Mouse (Mus musculus): ENCODE measurements around the gene Tjp1. TPM values are rescaled to one million over a fixed set of nuclear protein-coding genes. Genes with fewer than 3 reads are reported as not detected.

The Tjp1 gene
- total RNA-seq, 2 experiments from 2014 or later = 26.1 to 32.7 TPM

DNA sequence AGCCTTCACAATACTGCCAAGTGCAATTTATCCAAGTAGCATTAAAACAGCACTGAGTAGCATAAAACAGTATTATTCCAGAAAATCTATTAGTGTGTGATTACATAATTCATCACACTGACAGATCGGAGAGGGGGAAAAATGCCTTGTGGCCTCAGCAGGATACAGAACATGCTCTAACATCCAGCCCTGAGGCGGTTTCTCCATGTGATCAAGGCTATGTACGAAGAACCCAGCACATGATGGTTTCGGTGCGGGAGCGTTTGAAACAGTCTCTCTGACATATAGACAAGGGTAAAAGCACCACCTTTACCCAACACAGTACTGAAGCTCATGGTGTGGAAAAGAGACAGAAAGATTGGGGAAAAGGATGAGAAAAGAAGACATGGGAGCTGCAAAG is 38.4 kb downstream of the Tjp1 start:
- no peak for DNase-seq

DNA sequence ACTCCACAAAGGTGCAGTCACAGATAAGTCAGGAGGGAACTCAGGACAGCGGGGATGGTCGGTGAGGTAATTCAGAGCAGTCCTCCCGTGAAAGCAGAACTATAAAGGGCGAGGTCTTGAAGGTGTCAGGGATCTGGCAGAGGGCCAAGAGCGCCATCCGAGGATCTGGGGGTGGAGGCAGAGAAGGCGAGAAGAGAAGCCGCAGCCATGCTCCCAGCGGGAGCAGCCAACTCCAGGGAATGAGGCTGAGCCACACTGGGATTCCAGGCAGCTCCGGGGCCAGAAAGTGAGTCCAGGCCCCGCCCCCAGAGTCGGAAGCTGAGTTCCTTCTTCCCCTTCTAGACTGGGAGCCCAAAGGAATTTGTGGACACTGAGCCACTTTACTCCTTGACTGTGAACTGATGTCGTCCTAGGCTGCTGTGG is 41.3 kb downstream of the Tjp1 start:
- peak; percentile 13 for DNase-seq

DNA sequence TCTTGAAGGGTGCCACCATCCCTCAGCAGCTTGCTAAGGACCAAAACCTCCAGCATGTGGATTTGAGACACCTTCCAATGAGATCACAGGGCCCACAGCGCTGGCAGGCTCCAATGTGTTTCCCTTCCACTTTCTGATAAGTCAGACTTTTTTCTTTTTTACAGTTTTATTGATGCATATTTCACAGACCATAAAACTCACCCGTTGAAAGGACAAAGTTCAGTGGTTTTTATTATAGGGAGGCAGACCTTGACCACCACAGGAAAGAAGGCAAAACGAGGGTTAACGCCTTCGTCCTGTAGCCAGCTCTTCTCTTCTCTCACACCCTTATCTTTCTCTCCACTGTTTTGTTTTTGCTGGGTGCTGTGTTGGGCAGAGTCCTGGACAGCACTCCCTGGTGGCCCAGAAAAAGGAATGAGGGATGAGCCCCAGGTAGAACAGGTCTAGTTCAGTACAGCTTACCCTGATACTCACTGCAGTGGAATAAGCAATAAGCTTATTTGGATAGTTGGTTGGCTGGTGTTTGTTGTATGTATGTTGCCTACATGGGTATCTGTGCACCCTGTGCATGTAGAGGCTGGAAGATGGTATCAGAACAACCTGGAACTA is 43.3 kb downstream of the Tjp1 start:
- DNase-seq = no peak

DNA sequence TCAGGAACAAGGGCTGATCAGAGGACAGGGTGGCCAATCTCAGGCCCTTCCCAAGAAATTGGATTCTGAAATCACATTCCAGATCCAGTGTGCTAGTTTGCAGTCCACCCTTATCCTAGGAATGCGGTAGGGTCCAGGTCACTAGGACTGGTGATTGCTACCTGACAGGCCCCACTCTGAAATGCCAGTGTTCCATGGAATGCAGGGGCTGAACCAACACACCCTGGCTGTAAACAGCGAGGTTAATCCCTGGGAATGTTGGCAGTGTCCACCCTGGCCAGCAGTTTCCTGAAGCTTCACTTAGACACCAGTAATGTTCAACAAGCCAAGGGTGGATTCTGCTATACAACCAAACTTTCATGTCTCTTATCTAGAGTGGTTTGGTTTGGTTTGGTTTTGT is 45.4 kb downstream of the Tjp1 start:
- no peak for DNase-seq

DNA sequence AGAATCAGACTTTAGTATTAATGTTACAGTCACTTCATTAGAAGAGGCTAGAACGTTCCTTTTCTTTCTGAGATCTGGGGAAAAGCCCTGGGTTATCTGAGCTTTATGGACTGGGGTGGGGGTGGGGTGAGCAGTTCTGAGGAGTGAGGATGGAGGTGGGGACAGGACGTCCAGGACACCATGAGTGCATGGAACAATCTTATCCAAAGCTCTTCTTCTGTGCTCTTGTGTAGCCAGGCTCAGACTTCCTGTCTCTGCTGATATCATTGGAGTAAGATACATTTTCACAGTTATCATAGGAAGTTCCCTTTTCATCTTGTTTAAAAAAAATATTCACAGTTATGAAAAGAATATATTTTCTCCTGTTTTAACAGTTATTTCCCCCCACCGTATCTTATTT is 55.5 kb downstream of the Tjp1 start:
- no peak for DNase-seq

DNA sequence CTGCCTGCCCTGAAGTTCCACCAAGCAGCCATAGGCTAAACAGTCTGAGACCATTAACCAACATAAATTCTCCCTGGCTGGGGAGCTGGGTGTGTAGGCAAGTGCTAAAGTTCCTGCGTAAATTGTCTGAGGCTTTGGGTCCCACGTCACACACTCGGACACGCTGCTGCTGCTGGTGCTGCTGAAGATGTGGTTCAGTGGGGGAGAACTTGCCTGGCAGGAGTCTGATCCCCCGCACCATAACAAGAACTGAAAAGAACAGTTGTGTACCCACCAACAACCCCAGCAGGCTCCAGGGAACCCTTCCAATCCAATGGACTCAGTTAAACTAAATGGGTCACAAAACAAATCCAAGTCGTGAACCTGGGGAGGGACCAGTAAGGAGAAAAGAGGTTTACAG is 56.2 kb downstream of the Tjp1 start:
- DNase-seq = no peak

DNA sequence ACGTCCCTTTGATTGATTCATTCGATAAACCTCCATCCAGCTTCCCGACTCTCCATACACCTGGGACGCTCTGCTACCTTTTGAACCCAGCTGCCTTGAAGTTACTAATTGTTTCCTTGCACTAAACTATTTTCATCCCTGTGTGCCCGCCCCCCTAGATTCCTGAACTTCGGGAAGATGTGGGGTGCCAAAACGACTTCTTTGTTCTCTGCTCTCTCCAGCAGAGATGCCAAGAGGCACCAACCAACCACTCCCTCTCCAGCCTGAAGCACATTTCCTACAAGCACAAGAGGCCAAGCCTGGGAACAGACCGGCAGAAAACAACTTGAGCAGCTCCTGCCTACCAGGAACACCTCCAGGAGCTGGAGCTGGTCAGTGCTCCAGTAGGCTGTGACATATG is 57.4 kb downstream of the Tjp1 start:
- DNase-seq = no peak

DNA sequence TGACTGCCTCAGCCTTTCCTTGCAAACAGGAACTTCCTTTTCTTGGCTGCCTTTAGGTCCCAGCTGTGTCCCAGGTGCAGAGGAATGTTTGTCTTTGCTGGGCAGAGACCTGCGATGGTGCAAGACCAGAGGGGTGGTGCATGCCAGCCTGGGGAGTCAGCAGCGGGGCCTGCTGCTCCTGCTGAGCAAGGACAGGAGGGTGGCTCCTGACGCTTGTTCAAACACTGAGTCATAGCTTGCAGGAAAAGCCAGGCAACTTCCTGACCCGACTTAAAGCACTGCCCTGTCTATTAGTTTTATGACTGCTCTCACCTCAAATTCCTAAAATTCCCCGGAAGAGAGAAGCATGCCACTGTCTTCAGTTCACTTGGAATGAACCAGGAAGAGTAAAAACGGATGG is 57.9 kb downstream of the Tjp1 start:
- DNase-seq = no peak

DNA sequence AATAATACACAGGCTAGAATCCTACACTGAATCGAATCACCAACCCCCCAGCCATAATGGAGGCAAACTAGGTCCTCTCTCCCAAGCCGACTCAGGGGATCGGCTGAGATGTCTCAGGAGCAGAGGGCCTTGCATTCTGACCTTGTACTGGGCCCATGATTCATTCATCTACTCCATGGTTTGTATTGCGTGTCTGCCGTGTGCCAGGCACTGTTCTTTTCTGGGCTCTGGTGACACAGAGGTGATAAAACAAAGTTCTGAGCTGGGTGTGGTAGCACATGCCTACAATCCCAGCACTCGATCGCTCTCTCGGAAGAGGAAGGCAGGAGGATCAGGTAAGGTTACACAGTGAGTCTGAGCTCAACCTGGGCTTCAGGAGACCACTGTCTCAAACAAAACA is 59.4 kb downstream of the Tjp1 start:
- DNase-seq = no peak

DNA sequence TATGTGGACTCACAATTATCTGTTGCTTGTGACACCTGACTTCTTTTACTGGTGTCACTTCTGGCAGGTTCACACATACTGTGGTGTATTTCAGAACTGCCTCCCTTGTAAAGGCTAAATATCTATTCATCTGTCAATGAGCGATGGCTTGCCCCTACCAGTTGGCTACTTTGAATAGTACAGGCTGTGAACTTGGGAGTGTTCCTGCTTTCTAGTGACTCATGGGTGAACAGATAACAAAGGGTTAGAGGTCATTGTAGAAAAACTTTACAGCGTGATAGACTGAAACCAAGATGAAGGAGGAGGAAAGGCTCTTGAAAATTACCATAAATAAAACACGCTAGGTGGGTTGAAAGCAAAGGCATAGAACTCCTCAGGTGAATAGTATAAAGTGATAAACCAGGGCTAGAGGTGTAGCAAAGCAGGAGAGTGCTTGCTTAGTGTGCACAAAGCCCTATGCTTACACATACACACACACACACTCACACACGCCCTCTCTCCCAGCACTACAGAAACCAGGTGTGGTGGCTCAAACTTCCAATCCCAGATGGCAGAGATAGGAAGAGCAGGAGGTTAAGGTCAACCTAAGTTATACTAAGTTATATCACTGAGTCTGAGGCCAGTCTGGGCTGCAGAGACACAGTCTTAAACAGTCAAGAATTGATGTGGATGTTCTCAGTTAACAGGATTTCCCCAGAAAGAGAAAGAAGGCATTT is 60.1 kb downstream of the Tjp1 start:
- no peak for DNase-seq

DNA sequence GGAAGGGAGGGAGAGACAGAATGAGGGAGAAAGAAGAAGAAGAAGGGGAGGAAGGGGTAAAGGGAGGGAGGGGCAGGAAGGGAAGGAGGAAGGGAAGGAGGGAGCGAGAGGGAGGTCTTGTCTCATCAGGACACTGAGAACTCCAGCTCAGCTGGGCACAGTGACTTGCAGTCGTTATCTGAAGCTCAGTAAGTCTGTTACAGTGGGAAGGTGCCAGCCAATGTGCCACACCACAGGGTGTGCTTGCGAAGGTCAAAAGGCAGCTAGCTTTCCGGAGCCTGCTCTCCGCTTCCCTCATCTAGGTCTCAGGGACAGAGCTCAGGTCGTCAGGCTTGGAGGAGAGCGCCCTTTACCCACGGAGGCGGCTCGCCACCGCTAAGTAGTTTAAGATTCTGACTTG is 61.4 kb downstream of the Tjp1 start:
- DNase-seq = no peak

DNA sequence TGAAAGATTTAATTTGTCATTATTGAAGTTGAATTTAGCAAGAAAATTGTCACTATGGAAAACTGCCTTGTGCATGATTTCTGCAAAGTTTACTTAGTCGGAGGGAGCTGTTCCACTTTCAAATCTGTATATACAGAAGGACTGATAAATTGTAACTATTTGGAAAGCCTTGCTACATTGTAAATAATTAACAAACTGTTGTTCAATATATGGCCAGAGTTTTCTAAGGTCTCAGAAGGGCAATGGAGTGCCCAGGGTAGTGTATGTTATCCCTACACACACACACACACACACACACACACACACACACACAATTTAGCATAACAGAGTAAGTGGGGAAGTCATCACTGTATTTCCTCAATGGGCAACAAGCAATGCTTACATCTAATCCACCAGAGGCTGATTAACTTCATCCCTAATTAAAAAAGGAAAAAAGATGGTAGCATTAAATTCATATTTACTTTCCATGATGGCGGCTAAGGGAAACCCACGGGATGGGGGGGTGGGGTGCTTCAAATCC is 63.0 kb downstream of the Tjp1 start:
- no peak for DNase-seq

DNA sequence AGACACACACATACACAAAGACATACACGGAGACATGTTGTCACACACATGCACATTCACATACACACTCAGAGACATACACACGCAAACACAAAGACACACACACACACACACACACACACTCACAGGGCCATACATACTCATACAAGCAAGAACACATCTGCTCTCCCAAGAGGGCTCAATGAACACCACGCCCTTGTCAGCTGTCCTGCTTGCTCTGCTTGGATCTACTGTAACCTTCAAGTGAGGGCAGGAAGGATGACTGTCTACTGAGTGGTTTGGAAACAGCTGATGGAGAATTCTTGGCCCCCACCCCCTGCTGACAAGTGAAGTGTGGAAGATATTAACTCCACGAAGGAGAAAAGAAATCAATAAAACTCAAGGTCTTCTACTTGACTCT is 64.1 kb downstream of the Tjp1 start:
- DNase-seq = no peak

DNA sequence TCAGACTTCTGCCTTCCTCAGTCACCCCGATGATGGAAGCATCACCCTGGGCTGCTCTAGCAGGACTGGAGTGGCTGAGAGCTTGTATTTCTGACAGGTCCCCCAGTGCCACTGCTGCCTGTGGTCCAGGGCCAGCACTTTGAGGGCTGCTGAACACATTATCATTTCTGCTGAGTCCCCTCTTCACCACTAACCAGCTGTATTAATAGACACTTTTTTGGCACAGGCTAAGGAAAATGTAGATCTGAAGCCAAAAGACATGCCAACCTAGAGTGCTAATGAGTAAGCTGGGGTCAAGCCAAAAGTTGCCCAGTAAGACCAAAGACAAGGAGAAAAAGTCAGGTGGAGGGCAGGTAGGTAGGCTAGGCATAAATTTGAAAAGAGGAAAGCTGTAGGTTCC is 66.2 kb downstream of the Tjp1 start:
- DNase-seq = no peak

DNA sequence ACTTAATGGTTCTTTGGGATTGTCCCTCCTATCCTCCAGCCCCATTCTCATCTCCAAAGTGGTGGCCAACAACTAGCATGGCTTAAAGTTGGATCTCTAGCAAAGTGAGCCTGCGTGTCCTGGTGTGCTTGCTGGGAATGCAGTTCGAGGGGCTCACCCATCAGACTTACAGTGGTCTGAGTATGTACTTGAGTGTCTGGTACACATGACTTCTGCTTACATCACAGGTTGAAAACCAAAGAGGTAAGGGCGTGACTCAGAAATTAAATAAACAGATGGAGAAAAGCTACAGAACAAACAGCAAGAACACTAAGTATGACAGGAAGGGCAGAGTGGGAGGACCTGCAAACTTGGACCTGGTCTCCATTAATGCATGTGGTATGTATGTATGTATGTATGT is 67.4 kb downstream of the Tjp1 start:
- no peak for DNase-seq

DNA sequence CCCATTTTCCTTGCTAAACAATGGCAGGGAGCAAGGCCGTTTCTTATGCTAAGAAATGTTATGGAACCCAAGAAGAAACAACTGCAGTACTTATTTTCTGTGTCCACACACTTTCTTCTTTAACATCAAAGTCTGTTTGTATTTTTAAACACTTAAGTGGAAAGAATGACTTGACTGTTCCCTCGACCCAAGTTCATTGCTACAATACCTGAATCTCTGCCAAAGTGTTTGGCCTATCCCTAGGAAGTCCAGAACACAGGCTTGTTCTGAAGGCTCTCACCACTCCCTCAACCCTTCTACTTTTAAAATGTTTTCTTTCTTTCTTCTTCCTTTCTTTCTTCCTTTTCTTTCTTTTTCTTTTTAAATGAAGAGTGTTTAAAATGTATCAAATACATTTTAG is 71.5 kb downstream of the Tjp1 start:
- no peak for DNase-seq

DNA sequence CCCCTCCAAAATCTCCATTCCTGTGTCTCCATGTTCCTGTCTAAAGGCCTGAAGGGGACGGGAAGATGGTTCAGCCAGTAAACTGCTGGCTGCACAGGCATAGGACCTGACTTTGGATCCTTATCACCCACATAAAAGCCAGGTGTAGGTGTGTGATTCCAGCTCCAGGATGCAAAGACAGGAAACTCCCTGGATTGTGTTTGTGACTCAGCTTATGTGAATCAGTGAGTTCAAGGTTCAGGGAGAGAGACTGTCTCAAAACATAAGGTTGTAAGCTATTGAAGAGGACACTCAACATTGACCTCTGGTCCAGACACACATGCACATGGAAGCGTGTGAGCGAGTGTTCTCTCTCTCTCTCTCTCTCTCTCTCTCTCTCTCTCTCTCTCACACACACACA is 72.4 kb downstream of the Tjp1 start:
- DNase-seq = no peak

DNA sequence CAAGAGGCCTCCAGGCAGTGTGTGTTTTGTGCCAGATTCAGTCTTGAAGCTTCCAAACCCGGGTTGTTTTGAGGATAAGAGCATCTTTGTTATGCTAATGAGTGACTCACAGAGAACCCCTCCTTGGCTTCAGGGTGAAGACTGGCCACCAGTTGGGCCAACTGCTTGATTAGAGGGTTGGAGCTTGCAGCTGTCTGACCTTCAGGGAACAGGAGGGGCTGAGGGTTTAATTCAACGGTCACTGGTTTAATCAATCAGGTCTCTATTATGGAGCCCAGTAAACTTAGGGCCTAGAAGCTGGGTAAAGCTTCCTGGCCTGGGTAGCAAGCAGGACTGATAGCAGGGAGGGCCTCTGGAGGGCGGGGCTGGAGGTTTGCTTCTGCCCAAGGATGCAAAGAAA is 73.3 kb downstream of the Tjp1 start:
- no peak for DNase-seq

DNA sequence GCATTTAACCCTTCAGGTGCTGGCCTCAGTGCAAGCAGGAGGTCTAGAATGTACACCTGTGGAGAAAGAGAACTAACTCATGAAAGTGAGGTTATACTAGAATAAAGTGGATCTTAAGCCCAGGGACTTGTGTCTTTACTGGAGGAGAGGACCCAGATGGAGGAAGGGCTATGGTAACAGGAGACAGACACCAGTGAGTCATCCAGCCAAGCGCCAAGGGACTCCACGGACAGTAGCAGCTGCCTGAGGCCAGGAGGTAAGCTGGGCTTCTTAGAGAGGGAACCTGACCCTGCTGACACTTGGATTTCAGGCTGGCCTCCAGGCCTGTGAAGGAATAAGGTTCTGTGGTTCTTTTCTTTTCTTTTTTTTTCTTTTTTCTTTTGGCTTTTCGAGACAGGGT is 75.3 kb downstream of the Tjp1 start:
- DNase-seq = peak; percentile 66

DNA sequence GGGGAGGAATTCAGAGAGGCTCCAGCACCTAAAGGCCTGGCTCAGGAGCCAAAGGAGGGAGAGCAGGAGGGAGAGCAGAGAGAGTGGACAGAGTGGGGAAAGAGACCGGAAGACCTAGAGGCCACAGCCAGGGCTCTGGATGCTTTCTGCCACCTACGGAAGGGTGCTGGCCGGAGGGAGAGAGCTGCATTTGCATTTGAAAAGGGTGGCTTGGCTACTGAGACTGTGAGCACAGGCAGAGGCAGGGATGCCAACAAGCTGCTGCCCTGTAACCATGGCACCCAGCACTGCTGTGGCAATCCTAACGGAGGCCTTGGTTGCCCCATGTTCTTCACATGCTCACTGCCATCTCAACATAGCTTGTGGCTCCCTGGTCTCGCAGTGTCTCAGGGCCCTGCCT is 77.4 kb downstream of the Tjp1 start:
- no peak for DNase-seq

DNA sequence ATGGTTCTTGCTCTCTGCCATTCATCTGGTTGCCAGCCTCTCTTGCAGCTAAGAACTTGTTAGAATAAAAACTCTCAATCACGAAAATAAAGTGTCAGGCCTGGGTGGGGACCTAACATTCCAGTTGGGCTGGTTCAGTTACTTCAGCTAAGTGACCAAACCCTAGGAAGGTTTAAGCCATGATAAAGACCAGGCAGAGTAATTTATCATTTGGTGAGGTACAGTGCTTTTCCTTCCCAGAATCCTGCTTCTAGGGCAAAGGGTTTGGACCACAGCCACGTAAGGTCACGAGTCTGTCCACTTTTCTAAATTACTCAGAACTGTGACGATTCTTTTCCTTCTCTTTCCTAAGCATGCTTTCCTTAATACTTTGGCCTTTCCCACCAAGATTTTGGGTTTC is 86.1 kb downstream of the Tjp1 start:
- no peak for DNase-seq

DNA sequence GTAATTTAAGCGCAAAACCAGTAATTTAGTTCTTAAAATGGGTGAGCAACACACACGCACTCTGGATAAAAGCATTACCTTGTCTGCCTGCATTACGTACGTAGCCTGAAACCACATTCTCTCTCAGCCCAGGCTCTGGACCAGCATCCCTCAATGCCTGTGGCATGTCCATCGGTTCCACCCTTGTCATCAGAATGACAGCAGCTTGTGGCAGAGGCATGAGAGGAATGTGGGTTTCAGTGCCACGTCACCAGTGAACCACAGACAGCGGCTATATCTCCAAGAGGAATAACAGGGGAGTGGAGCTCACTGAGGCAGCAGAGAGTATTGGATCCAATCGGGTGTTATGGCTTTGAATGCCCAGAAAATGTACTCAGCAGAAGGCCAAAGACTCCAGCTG is 88.1 kb downstream of the Tjp1 start:
- DNase-seq = no peak

DNA sequence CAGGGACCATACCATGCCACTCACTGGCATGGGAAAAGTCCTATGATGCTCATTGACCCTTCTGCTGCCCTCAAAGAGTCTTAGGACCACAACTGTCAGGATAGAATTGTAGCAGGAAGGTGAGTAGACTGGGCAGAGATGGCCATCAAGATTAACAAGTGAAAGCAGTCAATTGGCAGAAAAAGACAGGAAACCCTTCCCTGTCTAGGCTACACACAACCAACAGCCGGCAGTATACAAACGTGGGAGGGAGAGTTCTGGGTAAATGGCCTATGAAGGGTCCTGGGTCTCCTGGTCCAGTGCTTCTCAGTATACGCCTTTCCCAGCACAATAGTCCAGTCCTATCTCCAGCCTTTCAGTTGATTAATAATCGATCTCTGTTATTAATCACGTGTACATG is 89.4 kb downstream of the Tjp1 start:
- DNase-seq = no peak

DNA sequence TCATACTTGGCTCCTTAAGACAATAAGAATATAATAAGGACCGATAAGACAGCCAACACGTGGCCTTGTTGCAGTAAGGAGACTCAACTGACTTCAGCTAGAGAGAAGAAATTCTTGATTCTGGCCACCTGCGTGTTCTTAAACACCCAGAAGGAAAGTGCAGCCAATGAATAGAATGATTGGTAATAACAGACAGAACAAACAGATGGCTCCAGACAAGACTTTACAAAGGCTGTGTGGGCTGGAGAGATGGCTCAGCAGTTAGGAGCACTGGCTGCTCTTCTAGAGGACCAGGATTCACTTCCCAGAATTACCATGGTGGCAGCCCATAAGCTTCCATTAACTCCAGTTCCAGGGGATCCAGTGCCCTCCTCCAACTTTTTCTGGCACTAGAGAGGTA is 90.7 kb downstream of the Tjp1 start:
- no peak for DNase-seq

Measured in gastrocnemius, postnatal 25 days (tissue).